ENCODE assay signal across 10 mouse cellular contexts in the genomic region with DNA sequence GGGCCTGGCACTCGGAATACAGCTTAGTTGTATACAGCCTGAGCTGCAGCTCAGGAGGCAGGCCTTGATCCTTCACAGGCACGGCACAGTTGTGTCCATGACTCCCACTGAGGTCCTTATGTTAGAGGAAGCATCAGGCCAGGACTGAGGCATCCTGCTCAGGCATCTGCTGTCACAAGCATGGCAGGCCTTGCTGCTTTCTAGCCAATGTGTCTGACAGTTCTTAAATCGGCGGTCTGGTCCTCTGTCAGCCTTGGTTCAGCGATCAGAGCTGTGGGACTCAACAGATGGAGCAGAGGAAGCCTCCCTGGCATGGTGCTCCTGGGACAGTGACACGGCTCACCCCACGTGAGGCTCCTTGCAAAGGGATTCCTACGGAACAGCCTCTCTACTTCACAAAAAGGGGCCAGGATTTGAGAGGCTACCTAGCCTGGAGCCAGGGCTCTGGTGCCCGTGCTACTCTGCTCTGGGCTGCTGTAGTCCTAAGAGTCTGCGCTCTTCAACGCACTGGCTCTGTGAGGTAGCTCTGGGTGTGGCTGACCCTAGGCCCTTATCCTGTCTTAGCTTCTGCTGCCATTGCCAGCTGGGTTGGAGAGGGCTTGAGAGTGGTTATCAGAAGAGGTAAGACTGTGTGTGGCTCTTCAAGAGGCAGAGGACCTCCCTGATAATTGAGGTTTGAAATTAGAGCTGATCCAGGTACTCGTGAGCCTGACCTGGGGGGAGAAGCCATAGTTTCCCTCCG. TPM values are rescaled to one million over a fixed set of nuclear protein-coding genes. Genes with fewer than 3 reads are reported as not detected.
DNase-seq lines count a peak whose midpoint lies in the region; ATAC-seq and TF ChIP-seq lines count a peak whose summit lies in the region.
"Had no signal": no experiment of that assay in that cellular context is flagged by ENCODE, and none has a peak within 500 bp of the region (broad histone marks: within the 10 kb centered on the region; RNA-seq: fewer than 3 reads in every experiment).

No protein-coding gene starts in this region.

- no peak overlapping the region for H3K4me2 ChIP-seq in lung, postnatal 0 days (replicated peaks; ENCODE audit: low read depth, low read length)
- H3K4me2 ChIP-seq in stomach, embryonic 16.5 days (ENCODE audit: low read depth, low read length): no peak overlapping the region
- no peak overlapping the region for H3K4me2 ChIP-seq in midbrain, embryonic 15.5 days
- H3K4me2 ChIP-seq: embryonic facial prominence, embryonic 12.5 days; midbrain, embryonic 13.5 days had no signal

- no peak overlapping the region for H3K27ac ChIP-seq in lung, postnatal 0 days (ENCODE audit: low read length)
- H3K27ac ChIP-seq in stomach, embryonic 16.5 days (ENCODE audit: low read length): no peak overlapping the region
- no peak overlapping the region for H3K27ac ChIP-seq in midbrain, embryonic 15.5 days
- H3K27ac ChIP-seq: embryonic facial prominence, embryonic 12.5 days; midbrain, embryonic 13.5 days had no signal

- no peak for TF ChIP-seq CTCF in lung, postnatal 0 days (IDR thresholded peaks at IDR 0.05)

- peak; percentile 26 for DNase-seq in embryo, embryonic 10 days (ENCODE audit: low spot score)
- DNase-seq in embryo, embryonic 9.5 days (ENCODE audit: extremely low spot score): no peak
- DNase-seq in lung, postnatal 0 days (ENCODE audit: low spot score): no peak
- DNase-seq in lung, postnatal 4 days: no peak
- DNase-seq in layer of hippocampus, postnatal 14 days (ENCODE audit: low spot score in 2 of 2): peak; percentile 21 to 54

- peak; percentile 44; the same call in 1 of the 2 replicates for ATAC-seq in lung, postnatal 0 days
- peak; percentile 74 for ATAC-seq in stomach, embryonic 16.5 days (ENCODE audit: insufficient read depth, low FRiP score)
- no peak for ATAC-seq in midbrain, embryonic 15.5 days (replicated peaks)
- no peak for ATAC-seq in frontal cortex, adult (ENCODE audit: low TSS enrichment)
- ATAC-seq: midbrain, embryonic 13.5 days had no signal

- TF ChIP-seq EP300 in lung, postnatal 0 days (IDR thresholded peaks at IDR 0.05): no peak

- 79% methylated on average over 13 of the region's 13 CpGs for WGBS in lung, postnatal 0 days
- 86% methylated on average over 13 of the region's 13 CpGs for WGBS in stomach, embryonic 16.5 days
- WGBS in midbrain, embryonic 15.5 days: 94% methylated on average over 13 of the region's 13 CpGs

- no peaks in the 10 kb centered on the region for H3K9me3 ChIP-seq in lung, postnatal 0 days (ENCODE audit: low read length)
- H3K9me3 ChIP-seq in stomach, embryonic 16.5 days (replicated peaks; ENCODE audit: control insufficient read depth, low read length): no peaks in the 10 kb centered on the region
- no peaks in the 10 kb centered on the region for H3K9me3 ChIP-seq in midbrain, embryonic 15.5 days
- H3K9me3 ChIP-seq: embryonic facial prominence, embryonic 12.5 days; midbrain, embryonic 13.5 days had no signal

- H3K4me3 ChIP-seq in lung, postnatal 0 days (ENCODE audit: low read depth, low read length): no peak overlapping the region
- H3K4me3 ChIP-seq in stomach, embryonic 16.5 days (replicated peaks; ENCODE audit: low read length): no peak overlapping the region
- no peak overlapping the region for H3K4me3 ChIP-seq in midbrain, embryonic 15.5 days
- H3K4me3 ChIP-seq: embryonic facial prominence, embryonic 12.5 days; midbrain, embryonic 13.5 days had no signal

- peaks cover 52% of the 10 kb centered on the region for H3K36me3 ChIP-seq in lung, postnatal 0 days (ENCODE audit: insufficient read depth, low read length)
- peaks cover 30% of the 10 kb centered on the region for H3K36me3 ChIP-seq in stomach, embryonic 16.5 days (ENCODE audit: control insufficient read depth, insufficient read depth, low read length)
- peaks cover 43% of the 10 kb centered on the region for H3K36me3 ChIP-seq in midbrain, embryonic 15.5 days (replicated peaks)

- no peak overlapping the region for H3K9ac ChIP-seq in lung, postnatal 0 days (replicated peaks; ENCODE audit: low read depth)
- no peak overlapping the region for H3K9ac ChIP-seq in stomach, embryonic 16.5 days (ENCODE audit: low read length)
- no peak overlapping the region for H3K9ac ChIP-seq in midbrain, embryonic 15.5 days
- H3K9ac ChIP-seq: embryonic facial prominence, embryonic 12.5 days; midbrain, embryonic 13.5 days had no signal

- H3K27me3 ChIP-seq in lung, postnatal 0 days (replicated peaks; ENCODE audit: insufficient read depth, low read length): no peaks in the 10 kb centered on the region
- H3K27me3 ChIP-seq in stomach, embryonic 16.5 days (ENCODE audit: control insufficient read depth, insufficient read depth, low read length): no peaks in the 10 kb centered on the region
- no peaks in the 10 kb centered on the region for H3K27me3 ChIP-seq in midbrain, embryonic 15.5 days (replicated peaks)
- H3K27me3 ChIP-seq: embryonic facial prominence, embryonic 12.5 days; midbrain, embryonic 13.5 days had no signal

- H3K4me1 ChIP-seq in lung, postnatal 0 days (ENCODE audit: insufficient read depth, low read depth, low read length): no peaks in the 10 kb centered on the region
- no peaks in the 10 kb centered on the region for H3K4me1 ChIP-seq in stomach, embryonic 16.5 days (ENCODE audit: control insufficient read depth, insufficient read depth, low read length)
- H3K4me1 ChIP-seq in midbrain, embryonic 15.5 days: no peaks in the 10 kb centered on the region
- H3K4me1 ChIP-seq: embryonic facial prominence, embryonic 12.5 days; midbrain, embryonic 13.5 days had no signal

RNA-seq across cellular contexts. Expression of a gene that starts 22.3 kb away (rescaled TPM):
- 6.0 and 6.2 TPM in 2 replicates for polyA plus RNA-seq in lung, postnatal 0 days (2015; fragmentation: Nextera tagmentation; extraction: Ambion mirVana)
- total RNA-seq in layer of hippocampus, postnatal 14 days (2021): 10 to 100 TPM; 31.8 to 35.7 TPM
- polyA plus RNA-seq in stomach, embryonic 16.5 days (2015; fragmentation: Nextera tagmentation; extraction: Ambion mirVana): 8.2 and 10.5 TPM in 2 replicates
- polyA plus RNA-seq in midbrain, embryonic 15.5 days (2015; fragmentation: Nextera tagmentation; extraction: Ambion mirVana): 6.9 and 9.5 TPM in 2 replicates

RNA-seq across cellular contexts. Expression of a gene that starts 35.0 kb away (rescaled TPM):
- polyA plus RNA-seq in lung, postnatal 0 days (2015; fragmentation: Nextera tagmentation; extraction: Ambion mirVana): 0.04 TPM in 1 of 2 replicates, not detected in the other
- total RNA-seq in layer of hippocampus, postnatal 14 days (2021): under 1 TPM; 0.18 to 0.26 TPM
- polyA plus RNA-seq in stomach, embryonic 16.5 days (2015; fragmentation: Nextera tagmentation; extraction: Ambion mirVana): 1.2 and 3.0 TPM in 2 replicates
- polyA plus RNA-seq in midbrain, embryonic 15.5 days (2015; fragmentation: Nextera tagmentation; extraction: Ambion mirVana): 0.05 and 0.10 TPM in 2 replicates
- polyA plus RNA-seq: midbrain, embryonic 13.5 days had no signal

RNA-seq across cellular contexts. Expression of a gene that starts 54.1 kb away (rescaled TPM):
- 46.7 and 46.9 TPM in 2 replicates for polyA plus RNA-seq in lung, postnatal 0 days (2015; fragmentation: Nextera tagmentation; extraction: Ambion mirVana)
- total RNA-seq in layer of hippocampus, postnatal 14 days (2021): 1 to 10 TPM; 1.0 to 1.5 TPM
- polyA plus RNA-seq in stomach, embryonic 16.5 days (2015; fragmentation: Nextera tagmentation; extraction: Ambion mirVana): 116 and 128 TPM in 2 replicates
- polyA plus RNA-seq in midbrain, embryonic 15.5 days (2015; fragmentation: Nextera tagmentation; extraction: Ambion mirVana): 0.86 and 1.1 TPM in 2 replicates

Comparison
In these comparisons a context has a peak if more than half of its experiments do, and no peak if none do; other contexts are left out.
1. DNase-seq: peak in embryo, embryonic 10 days (single experiment) and layer of hippocampus, postnatal 14 days (2 of 2); none in embryo, embryonic 9.5 days (single experiment), lung, postnatal 0 days (single experiment) and lung, postnatal 4 days (0 of 2).
2. ATAC-seq: peak in lung, postnatal 0 days (single experiment) and stomach, embryonic 16.5 days (single experiment); none in midbrain, embryonic 15.5 days (single experiment) and frontal cortex, adult (single experiment).
3. RNA of a gene that starts 54.1 kb away (polyA plus RNA-seq): 116 to 128 TPM in stomach, embryonic 16.5 days and 46.7 to 46.9 TPM in lung, postnatal 0 days; 0.86 to 1.1 TPM in midbrain, embryonic 15.5 days; every median in the first group is over 10 times any median in the second.